Mouse (Mus musculus): Measurements from ENCODE around the gene Exd1. TPM values are rescaled to one million over a fixed set of nuclear protein-coding genes. Genes with fewer than 3 reads are reported as not detected.
"Not testable (repeated sequence)": the region's sequence is repeated elsewhere in the genome, so short reads cannot be mapped to it uniquely, and the experiment has no call there.

Exd1 gene
- polyA plus RNA-seq, 1 experiment from 2014 or later: 0.18 TPM

GRCm38 (mm10) chr2:119516811-119517210 is 30.6 kb downstream of the Exd1 start:
- Histone ChIP-seq H3K4me3 (replicated peaks; ENCODE audit: low read length) (no peak overlapping the region), H3K4me2 (ENCODE audit: low read depth, low read length) (no peak overlapping the region)
- 34% methylated on average over 5 of the region's 5 CpGs for WGBS

GRCm38 (mm10) chr2:119514026-119514522 is 33.4 kb downstream of the Exd1 start:
- no peak overlapping the region for H3K27ac ChIP-seq (ENCODE audit: low read length)
- no peak overlapping the region for H3K4me3 ChIP-seq (replicated peaks; ENCODE audit: low read length)
- H3K9me3 ChIP-seq (replicated peaks; ENCODE audit: control insufficient read depth, low read length): no peaks in the 10 kb centered on the region
- no peaks in the 10 kb centered on the region for H3K36me3 ChIP-seq (ENCODE audit: control insufficient read depth, insufficient read depth, low read length)
- no peaks in the 10 kb centered on the region for H3K27me3 ChIP-seq (ENCODE audit: control insufficient read depth, insufficient read depth, low read length)
- WGBS: 70% methylated on average over 3 of the region's 3 CpGs
- no peak for ATAC-seq (ENCODE audit: insufficient read depth, low FRiP score)
- no peak overlapping the region for H3K4me2 ChIP-seq (ENCODE audit: low read depth, low read length)
- no peaks in the 10 kb centered on the region for H3K4me1 ChIP-seq (ENCODE audit: control insufficient read depth, insufficient read depth, low read length)
- H3K9ac ChIP-seq (ENCODE audit: low read length): no peak overlapping the region

More at GRCm38 (mm10) chr2:119516811-119517210, 30.6 kb downstream of the Exd1 start:
- Histone ChIP-seq H3K27ac (ENCODE audit: low read length) (no peak overlapping the region), H3K36me3 (ENCODE audit: control insufficient read depth, insufficient read depth, low read length) (no peaks in the 10 kb centered on the region), H3K27me3 (ENCODE audit: control insufficient read depth, insufficient read depth, low read length) (no peaks in the 10 kb centered on the region), H3K4me1 (ENCODE audit: control insufficient read depth, insufficient read depth, low read length) (no peaks in the 10 kb centered on the region), H3K9ac (ENCODE audit: low read length) (no peak overlapping the region), H3K9me3 (replicated peaks; ENCODE audit: control insufficient read depth, low read length) (no peaks in the 10 kb centered on the region)
- ATAC-seq (ENCODE audit: insufficient read depth, low FRiP score): no peak

- Histone ChIP-seq H3K27ac (ENCODE audit: low read length) (no peak overlapping the region), H3K27me3 (ENCODE audit: control insufficient read depth, insufficient read depth, low read length) (no peaks in the 10 kb centered on the region), H3K4me2 (ENCODE audit: low read depth, low read length) (no peak overlapping the region), H3K4me3 (replicated peaks; ENCODE audit: low read length) (no peak overlapping the region), H3K4me1 (ENCODE audit: control insufficient read depth, insufficient read depth, low read length) (no peaks in the 10 kb centered on the region), H3K9me3 (replicated peaks; ENCODE audit: control insufficient read depth, low read length) (no peaks in the 10 kb centered on the region), H3K36me3 (ENCODE audit: control insufficient read depth, insufficient read depth, low read length) (no peaks in the 10 kb centered on the region), H3K9ac (ENCODE audit: low read length) (no peak overlapping the region)
- ATAC-seq (ENCODE audit: insufficient read depth, low FRiP score): no peak
- 79% methylated on average over 3 of the region's 3 CpGs for WGBS
Observed at GRCm38 (mm10) chr2:119512292-119512691, 35.1 kb downstream of the Exd1 start.

- H3K27me3 ChIP-seq (ENCODE audit: control insufficient read depth, insufficient read depth, low read length): no peaks in the 10 kb centered on the region
- WGBS: 81% methylated on average over 2 of the region's 2 CpGs
- H3K9ac ChIP-seq (ENCODE audit: low read length): no peak overlapping the region
- H3K4me2 ChIP-seq (ENCODE audit: low read depth, low read length): no peak overlapping the region
- H3K4me3 ChIP-seq (replicated peaks; ENCODE audit: low read length): no peak overlapping the region
- no peak for ATAC-seq (ENCODE audit: insufficient read depth, low FRiP score)
- H3K4me1 ChIP-seq (ENCODE audit: control insufficient read depth, insufficient read depth, low read length): no peaks in the 10 kb centered on the region
- H3K9me3 ChIP-seq (replicated peaks; ENCODE audit: control insufficient read depth, low read length): no peaks in the 10 kb centered on the region
- H3K27ac ChIP-seq (ENCODE audit: low read length): no peak overlapping the region
- H3K36me3 ChIP-seq (ENCODE audit: control insufficient read depth, insufficient read depth, low read length): no peaks in the 10 kb centered on the region
Observed at GRCm38 (mm10) chr2:119510856-119511255, 36.6 kb downstream of the Exd1 start.

GRCm38 (mm10) chr2:119508518-119508917 is 38.9 kb downstream of the Exd1 start:
- H3K27me3 ChIP-seq (ENCODE audit: control insufficient read depth, insufficient read depth, low read length); H3K27ac ChIP-seq (ENCODE audit: low read length); ATAC-seq (ENCODE audit: insufficient read depth, low FRiP score); H3K36me3 ChIP-seq (ENCODE audit: control insufficient read depth, insufficient read depth, low read length); H3K4me2 ChIP-seq (ENCODE audit: low read depth, low read length); H3K4me1 ChIP-seq (ENCODE audit: control insufficient read depth, insufficient read depth, low read length); H3K9me3 ChIP-seq (replicated peaks; ENCODE audit: control insufficient read depth, low read length); H3K4me3 ChIP-seq (replicated peaks; ENCODE audit: low read length); H3K9ac ChIP-seq (ENCODE audit: low read length): not testable (repeated sequence)
- WGBS: 60% methylated on average over 7 of the region's 7 CpGs

GRCm38 (mm10) chr2:119507108-119507507 is 40.3 kb downstream of the Exd1 start:
- Histone ChIP-seq H3K4me2 (ENCODE audit: low read depth, low read length) (no peak overlapping the region), H3K9ac (ENCODE audit: low read length) (no peak overlapping the region), H3K27me3 (ENCODE audit: control insufficient read depth, insufficient read depth, low read length) (no peaks in the 10 kb centered on the region), H3K4me3 (replicated peaks; ENCODE audit: low read length) (no peak overlapping the region), H3K9me3 (replicated peaks; ENCODE audit: control insufficient read depth, low read length) (no peaks in the 10 kb centered on the region), H3K36me3 (ENCODE audit: control insufficient read depth, insufficient read depth, low read length) (no peaks in the 10 kb centered on the region), H3K27ac (ENCODE audit: low read length) (no peak overlapping the region), H3K4me1 (ENCODE audit: control insufficient read depth, insufficient read depth, low read length) (no peaks in the 10 kb centered on the region)
- no peak for ATAC-seq (ENCODE audit: insufficient read depth, low FRiP score)

- no peak overlapping the region for H3K27ac ChIP-seq (ENCODE audit: low read length)
- no peak overlapping the region for H3K4me2 ChIP-seq (ENCODE audit: low read depth, low read length)
- 69% methylated on average over 2 of the region's 2 CpGs for WGBS
- H3K9me3 ChIP-seq (replicated peaks; ENCODE audit: control insufficient read depth, low read length): no peaks in the 10 kb centered on the region
- H3K9ac ChIP-seq (ENCODE audit: low read length): no peak overlapping the region
- H3K36me3 ChIP-seq (ENCODE audit: control insufficient read depth, insufficient read depth, low read length): no peaks in the 10 kb centered on the region
- ATAC-seq (ENCODE audit: insufficient read depth, low FRiP score): peak; percentile 60; the same call in 1 of the 2 replicates
- no peaks in the 10 kb centered on the region for H3K4me1 ChIP-seq (ENCODE audit: control insufficient read depth, insufficient read depth, low read length)
- H3K27me3 ChIP-seq (ENCODE audit: control insufficient read depth, insufficient read depth, low read length): no peaks in the 10 kb centered on the region
- no peak overlapping the region for H3K4me3 ChIP-seq (replicated peaks; ENCODE audit: low read length)
Observed at GRCm38 (mm10) chr2:119500965-119501652, 46.3 kb downstream of the Exd1 start.

GRCm38 (mm10) chr2:119498859-119499258 is 48.6 kb downstream of the Exd1 start:
- Histone ChIP-seq H3K36me3 (ENCODE audit: control insufficient read depth, insufficient read depth, low read length) (no peaks in the 10 kb centered on the region), H3K4me2 (ENCODE audit: low read depth, low read length) (no peak overlapping the region), H3K4me3 (replicated peaks; ENCODE audit: low read length) (no peak overlapping the region), H3K4me1 (ENCODE audit: control insufficient read depth, insufficient read depth, low read length) (no peaks in the 10 kb centered on the region), H3K27me3 (ENCODE audit: control insufficient read depth, insufficient read depth, low read length) (no peaks in the 10 kb centered on the region), H3K27ac (ENCODE audit: low read length) (no peak overlapping the region), H3K9me3 (replicated peaks; ENCODE audit: control insufficient read depth, low read length) (no peaks in the 10 kb centered on the region), H3K9ac (ENCODE audit: low read length) (no peak overlapping the region)
- 79% methylated on average over 2 of the region's 2 CpGs for WGBS
- no peak for ATAC-seq (ENCODE audit: insufficient read depth, low FRiP score)

- 85% methylated on average over 2 of the region's 2 CpGs for WGBS
- Histone ChIP-seq H3K27ac (ENCODE audit: low read length) (no peak overlapping the region), H3K9me3 (replicated peaks; ENCODE audit: control insufficient read depth, low read length) (no peaks in the 10 kb centered on the region)
Observed at GRCm38 (mm10) chr2:119496082-119496481, 51.3 kb downstream of the Exd1 start.

More at GRCm38 (mm10) chr2:119496082-119496481, 51.3 kb downstream of the Exd1 start:
- H3K4me1 ChIP-seq (ENCODE audit: control insufficient read depth, insufficient read depth, low read length): no peaks in the 10 kb centered on the region
- no peak overlapping the region for H3K4me3 ChIP-seq (replicated peaks; ENCODE audit: low read length)
- H3K36me3 ChIP-seq (ENCODE audit: control insufficient read depth, insufficient read depth, low read length): no peaks in the 10 kb centered on the region
- H3K4me2 ChIP-seq (ENCODE audit: low read depth, low read length): no peak overlapping the region
- H3K9ac ChIP-seq (ENCODE audit: low read length): no peak overlapping the region
- no peaks in the 10 kb centered on the region for H3K27me3 ChIP-seq (ENCODE audit: control insufficient read depth, insufficient read depth, low read length)
- no peak for ATAC-seq (ENCODE audit: insufficient read depth, low FRiP score)
